Mouse (Mus musculus): ENCODE results near the gene Rtn4r. TPM values are rescaled to one million over a fixed set of nuclear protein-coding genes. Genes with fewer than 3 reads are reported as not detected.

Rtn4r gene
- total and polyA plus RNA-seq, 2 experiments = not detected

- DNase-seq (ENCODE audit: extremely low read depth, low read depth, low spot score) = no peak
- 17% methylated on average over 2 of the region's 2 CpGs for WGBS
- Histone ChIP-seq H3K9ac (ENCODE audit: low read depth, low read length) (no peak overlapping the region), H3K36me3 (ENCODE audit: control insufficient read depth, insufficient read depth, low read length) (no peaks in the 10 kb centered on the region), H3K4me1 (ENCODE audit: control insufficient read depth, insufficient read depth, low read length) (peaks cover 5% of the 10 kb centered on the region; the same call in 1 of the 2 replicates), H3K27ac (replicated peaks; ENCODE audit: insufficient read depth, low read depth, low read length) (no peak overlapping the region), H3K79me2 (ENCODE audit: control insufficient read depth, insufficient read depth, low read length) (no peaks in the 10 kb centered on the region), H3K27me3 (ENCODE audit: control insufficient read depth, insufficient read depth, low read length) (no peaks in the 10 kb centered on the region; the same call in 1 of the 2 replicates), H3K4me3 (ENCODE audit: insufficient read depth, low read depth, low read length) (no peak overlapping the region)
- TF ChIP-seq CTCF (IDR thresholded peaks at IDR 0.05; ENCODE audit: low read depth, low read length) = no peak
- no peak for TF ChIP-seq POLR2A (IDR thresholded peaks at IDR 0.05; ENCODE audit: extremely low read depth, insufficient read depth, low read length)
Measured at GRCm38 (mm10) chr16:18179591-18179990, 52.1 kb downstream of the Rtn4r start.

- no peaks in the 10 kb centered on the region; the same call in 1 of the 2 replicates for H3K27me3 ChIP-seq (ENCODE audit: control insufficient read depth, insufficient read depth, low read length)
- H3K4me1 ChIP-seq (ENCODE audit: control insufficient read depth, insufficient read depth, low read length) = 0 out of 2 replicates have a peak, but pooled peaks cover under 1% of the 10 kb centered on the region
- 66% methylated on average over 10 of the region's 10 CpGs for WGBS
- H3K36me3 ChIP-seq (ENCODE audit: control insufficient read depth, insufficient read depth, low read length) = no peaks in the 10 kb centered on the region
- H3K79me2 ChIP-seq (ENCODE audit: control insufficient read depth, insufficient read depth, low read length) = no peaks in the 10 kb centered on the region
- TF ChIP-seq POLR2A (IDR thresholded peaks at IDR 0.05; ENCODE audit: extremely low read depth, insufficient read depth, low read length) (no peak), CTCF (IDR thresholded peaks at IDR 0.05; ENCODE audit: low read depth, low read length) (no peak)
- H3K27ac ChIP-seq (replicated peaks; ENCODE audit: insufficient read depth, low read depth, low read length) = no peak overlapping the region
- H3K4me3 ChIP-seq (ENCODE audit: insufficient read depth, low read depth, low read length) = no peak overlapping the region
- H3K9ac ChIP-seq (ENCODE audit: low read depth, low read length) = no peak overlapping the region
- DNase-seq (ENCODE audit: extremely low read depth, low read depth, low spot score) = no peak
Measured at GRCm38 (mm10) chr16:18181398-18181797, 54.0 kb downstream of the Rtn4r start.

DNA sequence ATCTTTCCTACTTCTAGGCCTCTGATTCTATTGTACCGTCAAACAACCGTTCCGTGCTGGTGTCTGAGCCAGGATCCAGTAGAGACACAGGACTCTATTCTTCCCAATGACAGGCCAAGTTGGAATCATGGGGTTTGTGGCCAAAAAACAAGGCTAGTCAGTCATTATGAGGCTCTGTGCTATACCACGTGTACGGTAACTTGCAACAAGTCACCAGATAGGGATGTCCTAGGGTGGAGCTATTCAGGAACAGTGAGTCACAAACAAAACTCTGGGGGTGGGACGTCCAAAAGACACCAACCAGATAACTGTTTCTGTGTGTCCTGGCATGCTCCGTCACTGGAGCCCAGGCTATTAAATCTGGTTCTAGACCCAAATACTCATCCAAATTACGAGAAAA lies 55.3 kb downstream of the Rtn4r start:
- H3K36me3 ChIP-seq (ENCODE audit: control insufficient read depth, insufficient read depth, low read length) = no peaks in the 10 kb centered on the region
- no peak overlapping the region for H3K9ac ChIP-seq (ENCODE audit: low read depth, low read length)
- 84% methylated on average over 8 of the region's 8 CpGs for WGBS
- H3K27ac ChIP-seq (replicated peaks; ENCODE audit: insufficient read depth, low read depth, low read length) = no peak overlapping the region
- DNase-seq (ENCODE audit: extremely low read depth, low read depth, low spot score) = no peak
- 0 out of 2 replicates have a peak, but pooled peaks cover 2% of the 10 kb centered on the region for H3K4me1 ChIP-seq (ENCODE audit: control insufficient read depth, insufficient read depth, low read length)
- H3K79me2 ChIP-seq (ENCODE audit: control insufficient read depth, insufficient read depth, low read length) = no peaks in the 10 kb centered on the region
- TF ChIP-seq POLR2A (IDR thresholded peaks at IDR 0.05; ENCODE audit: extremely low read depth, insufficient read depth, low read length) (no peak), CTCF (IDR thresholded peaks at IDR 0.05; ENCODE audit: low read depth, low read length) (no peak)
- no peak overlapping the region for H3K4me3 ChIP-seq (ENCODE audit: insufficient read depth, low read depth, low read length)
- H3K27me3 ChIP-seq (ENCODE audit: control insufficient read depth, insufficient read depth, low read length) = no peaks in the 10 kb centered on the region; the same call in 1 of the 2 replicates

GRCm38 (mm10) chr16:18185715-18186449 lies 58.4 kb downstream of the Rtn4r start:
- H3K9ac ChIP-seq (ENCODE audit: low read depth, low read length) = no peak overlapping the region
- H3K4me1 ChIP-seq (ENCODE audit: control insufficient read depth, insufficient read depth, low read length) = 0 out of 2 replicates have a peak, but pooled peaks cover 2% of the 10 kb centered on the region
- DNase-seq (ENCODE audit: extremely low read depth, low read depth, low spot score) = no peak
- no peak overlapping the region for H3K27ac ChIP-seq (replicated peaks; ENCODE audit: insufficient read depth, low read depth, low read length)
- no peaks in the 10 kb centered on the region; the same call in 1 of the 2 replicates for H3K27me3 ChIP-seq (ENCODE audit: control insufficient read depth, insufficient read depth, low read length)
- TF ChIP-seq POLR2A (IDR thresholded peaks at IDR 0.05; ENCODE audit: extremely low read depth, insufficient read depth, low read length) (no peak), CTCF (IDR thresholded peaks at IDR 0.05; ENCODE audit: low read depth, low read length) (no peak)
- WGBS = 89% methylated on average over 8 of the region's 8 CpGs
- no peak overlapping the region for H3K4me3 ChIP-seq (ENCODE audit: insufficient read depth, low read depth, low read length)
- no peaks in the 10 kb centered on the region for H3K79me2 ChIP-seq (ENCODE audit: control insufficient read depth, insufficient read depth, low read length)
- H3K36me3 ChIP-seq (ENCODE audit: control insufficient read depth, insufficient read depth, low read length) = no peaks in the 10 kb centered on the region

DNA sequence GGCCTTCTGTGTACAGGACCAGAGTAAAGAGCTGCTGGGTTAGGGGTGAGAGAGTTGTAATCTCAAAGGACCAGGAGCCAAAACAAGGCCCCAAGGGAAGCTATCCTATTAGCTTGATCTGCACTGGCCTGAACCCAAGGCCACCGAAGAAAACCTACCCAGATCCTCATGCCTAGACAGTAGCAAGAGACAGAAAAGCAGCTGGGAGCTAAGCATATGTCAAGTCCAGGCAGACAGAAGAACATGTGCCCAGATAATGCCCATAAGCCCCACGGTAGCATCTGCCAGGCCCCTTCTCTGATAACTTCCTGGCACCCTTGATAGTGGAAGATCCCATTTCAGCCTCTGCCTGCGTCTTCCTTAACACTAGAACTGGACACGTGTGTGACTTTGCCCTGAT lies 59.4 kb downstream of the Rtn4r start:
- Histone ChIP-seq H3K36me3 (ENCODE audit: control insufficient read depth, insufficient read depth, low read length) (no peaks in the 10 kb centered on the region), H3K9ac (ENCODE audit: low read depth, low read length) (no peak overlapping the region), H3K4me1 (ENCODE audit: control insufficient read depth, insufficient read depth, low read length) (0 out of 2 replicates have a peak, but pooled peaks cover 2% of the 10 kb centered on the region), H3K4me3 (ENCODE audit: insufficient read depth, low read depth, low read length) (no peak overlapping the region), H3K79me2 (ENCODE audit: control insufficient read depth, insufficient read depth, low read length) (no peaks in the 10 kb centered on the region), H3K27ac (replicated peaks; ENCODE audit: insufficient read depth, low read depth, low read length) (no peak overlapping the region), H3K27me3 (ENCODE audit: control insufficient read depth, insufficient read depth, low read length) (no peaks in the 10 kb centered on the region)
- TF ChIP-seq CTCF (IDR thresholded peaks at IDR 0.05; ENCODE audit: low read depth, low read length) (no peak), POLR2A (IDR thresholded peaks at IDR 0.05; ENCODE audit: extremely low read depth, insufficient read depth, low read length) (no peak)
- no peak for DNase-seq (ENCODE audit: extremely low read depth, low read depth, low spot score)
- WGBS = 37% methylated on average over 4 of the region's 4 CpGs

DNA sequence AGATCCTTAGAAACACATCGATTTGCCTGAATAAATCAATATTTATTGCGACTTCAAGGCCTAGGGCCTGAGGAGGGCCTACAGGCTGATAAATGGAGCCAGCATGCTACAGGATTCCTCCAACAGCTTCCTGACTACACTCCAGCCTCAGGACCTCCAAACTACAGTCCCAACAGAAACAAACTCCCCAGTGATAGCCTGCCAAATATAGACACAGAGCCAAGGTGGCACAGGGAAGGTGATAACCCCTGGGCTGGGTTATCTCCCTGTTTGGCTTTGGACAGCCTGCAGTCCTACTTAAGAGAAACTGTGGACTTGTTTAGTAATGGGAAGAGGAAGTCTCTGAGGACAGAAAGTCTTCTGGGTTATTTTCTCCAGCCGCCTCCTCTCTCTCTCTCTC lies 59.8 kb downstream of the Rtn4r start:
- H3K9ac ChIP-seq (ENCODE audit: low read depth, low read length) = no peak overlapping the region
- H3K79me2 ChIP-seq (ENCODE audit: control insufficient read depth, insufficient read depth, low read length) = no peaks in the 10 kb centered on the region
- no peak overlapping the region for H3K27ac ChIP-seq (replicated peaks; ENCODE audit: insufficient read depth, low read depth, low read length)
- H3K27me3 ChIP-seq (ENCODE audit: control insufficient read depth, insufficient read depth, low read length) = no peaks in the 10 kb centered on the region
- no peaks in the 10 kb centered on the region for H3K36me3 ChIP-seq (ENCODE audit: control insufficient read depth, insufficient read depth, low read length)
- no peak for TF ChIP-seq CTCF (IDR thresholded peaks at IDR 0.05; ENCODE audit: low read depth, low read length)
- TF ChIP-seq POLR2A (IDR thresholded peaks at IDR 0.05; ENCODE audit: extremely low read depth, insufficient read depth, low read length) = no peak
- 37% methylated on average over 3 of the region's 3 CpGs for WGBS
- DNase-seq (ENCODE audit: extremely low read depth, low read depth, low spot score) = no peak
- H3K4me3 ChIP-seq (ENCODE audit: insufficient read depth, low read depth, low read length) = no peak overlapping the region
- 0 out of 2 replicates have a peak, but pooled peaks cover 2% of the 10 kb centered on the region for H3K4me1 ChIP-seq (ENCODE audit: control insufficient read depth, insufficient read depth, low read length)

All from liver, adult 2 months (tissue).